Mouse (Mus musculus) telencephalon, adult 2 months (tissue): Measurements from ENCODE around the gene Nbr1.

Experiments
- DNase-seq: peaks from one replicate; pipeline ENCODE4 v3.0.0-alpha.2; 2011; ENCODE audit warnings: low read depth, low spot score

The Nbr1 gene

GRCm38 (mm10) chr11:101551751-101552475, at the start of gene Nbr1, which contains the start of gene Brca1:
Nbr1 (plus strand) TSS chr11:101552149.
Brca1 (minus strand) TSS chr11:101551955.
- peak; percentile 100 for DNase-seq

DNA sequence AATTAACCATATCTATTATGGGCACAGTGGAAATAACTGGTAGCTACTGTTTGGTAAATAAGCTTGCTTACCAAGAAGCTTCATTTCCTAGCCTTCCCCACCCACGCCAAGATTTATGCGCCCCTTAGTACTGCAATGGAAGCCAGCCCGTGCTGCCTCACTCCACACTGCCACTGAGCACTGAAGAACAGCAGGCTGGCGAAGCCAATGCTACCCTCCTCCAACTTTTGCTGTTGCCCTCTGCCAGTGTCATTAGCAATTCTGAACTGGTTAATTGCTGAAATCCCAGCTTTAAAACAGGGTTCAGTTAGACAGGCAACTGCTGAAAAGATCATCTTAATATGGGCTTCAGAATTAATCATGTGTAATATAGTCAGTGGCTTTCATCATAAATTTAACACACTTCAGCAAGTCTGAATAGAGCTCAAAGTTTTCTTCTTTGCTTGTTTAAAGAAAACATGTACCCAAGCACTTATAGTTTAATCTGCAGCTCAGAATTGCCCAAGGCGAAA, 45.6 kb upstream of the Nbr1 start:
- DNase-seq = no peak

- no peak for DNase-seq
Measured at GRCm38 (mm10) chr11:101507090-101507489, 44.9 kb upstream of the Nbr1 start.

DNA sequence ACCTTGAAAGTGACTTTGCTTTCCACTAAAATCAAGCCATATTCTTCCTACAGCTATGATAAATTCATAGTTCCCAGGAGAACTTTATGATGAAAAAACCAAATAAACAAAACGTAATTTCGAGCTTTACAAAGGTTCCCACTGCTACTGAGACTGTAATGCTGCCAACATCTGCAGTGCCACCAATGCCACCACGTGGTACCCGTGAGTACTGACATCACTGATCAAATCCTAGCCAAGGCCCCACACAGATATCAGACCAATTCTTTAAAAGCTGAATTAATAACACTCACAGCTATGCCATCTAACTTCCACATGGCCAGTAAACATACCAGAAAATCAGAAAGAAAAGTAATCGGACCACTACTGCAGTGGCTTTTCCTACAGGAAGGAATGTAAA, 33.0 kb upstream of the Nbr1 start:
- no peak for DNase-seq

DNA sequence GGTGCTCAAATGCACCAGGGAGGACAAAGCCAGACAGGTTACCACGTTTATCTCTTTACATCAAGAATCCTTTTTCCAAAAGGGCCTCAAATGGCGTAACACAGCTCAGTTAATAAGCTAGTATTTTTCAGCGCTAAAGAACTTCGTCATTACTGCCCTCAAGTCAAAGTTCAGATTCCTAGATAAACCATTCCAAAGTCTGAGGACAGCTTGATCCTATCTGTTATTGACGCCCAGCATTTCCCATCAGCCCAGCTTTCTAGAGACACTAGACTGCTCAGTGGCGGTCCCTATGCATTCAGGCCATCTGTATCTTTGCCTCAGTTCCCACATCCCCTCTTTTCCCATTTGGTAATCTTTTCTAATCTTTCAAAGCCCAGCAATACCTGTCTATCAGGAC, 32.6 kb upstream of the Nbr1 start:
- no peak for DNase-seq

- DNase-seq = no peak
Measured at GRCm38 (mm10) chr11:101524446-101524845, 27.5 kb upstream of the Nbr1 start.

GRCm38 (mm10) chr11:101525056-101525455, 26.9 kb upstream of the Nbr1 start:
- DNase-seq = no peak

DNA sequence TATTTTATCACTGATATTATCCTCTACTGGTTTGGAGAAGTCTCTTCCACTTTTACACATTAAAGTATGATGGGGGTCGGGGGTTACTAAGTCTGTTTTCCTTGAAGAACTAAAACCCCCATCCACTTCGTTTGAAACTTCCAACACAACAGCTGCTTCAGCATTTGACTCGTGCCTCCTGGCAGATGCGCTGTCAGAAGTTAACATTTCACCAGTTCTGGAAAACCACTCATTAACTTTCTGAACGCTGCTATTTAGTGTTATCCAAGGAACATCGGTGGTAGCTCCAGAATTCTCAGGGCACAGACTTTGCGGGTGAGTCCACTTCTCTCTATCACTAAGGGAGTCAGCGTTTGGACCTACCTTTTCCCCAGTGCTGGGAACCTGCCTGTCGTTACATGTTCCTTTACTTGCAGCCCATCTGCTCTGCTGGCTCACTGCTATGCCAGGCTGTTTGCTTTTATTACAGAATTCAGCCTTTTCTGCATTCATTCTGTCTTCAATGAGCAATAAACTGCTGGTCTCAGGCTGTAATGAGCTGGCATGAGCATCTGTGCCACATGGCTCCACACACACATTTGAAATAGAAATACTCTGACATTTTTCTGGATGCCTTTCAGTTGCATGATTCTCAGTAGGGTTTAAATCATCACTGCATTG, 25.9 kb upstream of the Nbr1 start:
- peak; percentile 43 for DNase-seq

DNA sequence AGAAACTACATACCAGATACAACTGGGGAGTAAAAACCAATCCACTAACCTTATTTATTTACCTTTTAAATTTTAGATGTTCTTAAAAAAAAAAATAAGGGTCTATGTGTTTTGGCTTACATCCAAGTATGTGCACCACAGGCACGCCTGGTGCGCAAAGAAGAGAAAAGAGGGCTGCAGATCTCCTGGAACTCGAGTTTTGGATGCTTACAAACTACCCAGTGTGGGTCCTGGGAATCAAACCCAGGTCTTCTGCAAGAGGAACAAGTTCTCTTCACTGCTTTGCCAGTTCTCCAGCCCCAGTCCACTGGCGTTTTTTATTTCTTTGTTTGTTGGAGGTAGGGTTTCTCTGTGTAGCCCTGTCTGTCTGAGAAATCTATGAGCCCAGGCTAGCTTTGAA, 25.3 kb upstream of the Nbr1 start:
- no peak for DNase-seq

GRCm38 (mm10) chr11:101543533-101543932, 8.4 kb upstream of the Nbr1 start:
- DNase-seq = no peak

DNA sequence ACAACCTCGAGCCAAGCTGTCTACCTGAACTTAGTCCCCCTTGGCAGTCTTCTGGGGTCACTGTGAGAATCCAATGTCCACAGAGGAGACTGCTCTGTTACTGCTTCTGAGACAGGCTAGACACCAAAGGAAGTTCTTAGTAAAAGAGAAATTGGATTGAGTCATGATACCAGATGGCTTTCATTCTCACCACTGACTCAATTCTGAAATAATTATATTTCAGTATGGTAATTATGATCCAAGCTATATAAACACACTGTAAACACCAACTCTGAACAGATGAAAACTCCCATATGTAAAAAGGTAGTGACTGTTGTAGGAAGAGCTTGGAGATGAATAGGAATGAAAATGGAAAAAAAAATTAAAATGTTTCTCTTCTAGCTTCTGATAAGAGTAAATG, 7.8 kb upstream of the Nbr1 start:
- peak; percentile 71 for DNase-seq

DNA sequence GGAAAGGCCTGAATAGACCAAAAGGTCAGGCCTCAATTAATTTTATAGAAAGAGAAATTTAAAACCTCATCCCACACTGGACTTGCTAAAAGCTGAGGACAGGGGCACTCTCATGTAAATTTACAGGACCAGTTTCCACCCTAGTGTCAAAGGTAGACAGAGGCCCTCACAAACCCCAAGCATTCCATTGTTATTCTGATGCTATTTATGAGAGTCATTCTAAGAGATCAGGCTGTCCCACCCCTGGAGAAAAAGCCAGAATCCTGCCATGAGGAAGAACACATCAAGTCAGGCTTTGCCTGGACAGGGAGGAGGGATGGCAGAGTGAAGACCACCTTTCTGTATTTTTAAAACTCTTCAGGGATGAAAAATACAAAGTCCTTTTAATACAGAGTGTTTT, 3.4 kb upstream of the Nbr1 start:
- DNase-seq = no peak

DNA sequence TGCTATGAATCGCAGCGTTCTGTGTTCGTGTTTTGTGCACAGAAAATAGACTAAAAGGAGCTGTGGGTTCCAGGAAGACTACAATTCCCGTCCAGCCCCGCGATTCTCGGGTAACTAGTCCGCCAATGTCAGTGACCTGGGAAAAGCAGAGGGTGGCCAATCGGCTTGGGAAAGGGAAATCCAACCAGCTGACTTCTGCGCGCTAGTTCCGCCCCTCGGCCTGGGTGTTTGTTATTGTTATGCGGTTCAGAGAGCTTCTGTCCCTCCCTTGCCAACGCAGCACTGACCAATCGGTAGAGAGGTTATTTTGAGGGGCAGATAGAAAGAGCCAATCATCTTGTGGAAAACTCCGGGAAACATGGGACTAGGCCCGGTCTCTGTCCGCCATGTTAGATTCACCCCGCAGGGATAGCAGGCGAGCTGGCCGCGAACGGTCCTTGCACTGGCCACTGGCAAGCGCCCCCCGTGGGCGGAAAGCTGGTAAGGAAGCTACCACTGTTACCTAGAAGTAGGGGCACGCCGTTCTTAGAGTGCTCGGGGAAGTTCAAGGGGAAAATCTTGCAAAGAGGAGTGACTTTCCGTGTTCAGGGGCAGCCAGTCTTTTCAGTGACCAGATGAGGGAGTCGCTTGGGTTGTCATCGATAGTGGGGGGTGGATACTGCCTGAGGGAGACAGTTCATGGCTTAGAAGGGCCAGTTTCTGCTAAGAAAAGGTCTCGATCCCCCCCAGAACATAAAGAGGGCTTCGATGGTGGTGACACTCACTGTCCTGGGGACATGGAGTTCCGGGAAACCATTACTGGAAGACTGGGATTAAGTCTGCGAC, 739 bp downstream of the Nbr1 start:
- DNase-seq = peak; percentile 100

DNA sequence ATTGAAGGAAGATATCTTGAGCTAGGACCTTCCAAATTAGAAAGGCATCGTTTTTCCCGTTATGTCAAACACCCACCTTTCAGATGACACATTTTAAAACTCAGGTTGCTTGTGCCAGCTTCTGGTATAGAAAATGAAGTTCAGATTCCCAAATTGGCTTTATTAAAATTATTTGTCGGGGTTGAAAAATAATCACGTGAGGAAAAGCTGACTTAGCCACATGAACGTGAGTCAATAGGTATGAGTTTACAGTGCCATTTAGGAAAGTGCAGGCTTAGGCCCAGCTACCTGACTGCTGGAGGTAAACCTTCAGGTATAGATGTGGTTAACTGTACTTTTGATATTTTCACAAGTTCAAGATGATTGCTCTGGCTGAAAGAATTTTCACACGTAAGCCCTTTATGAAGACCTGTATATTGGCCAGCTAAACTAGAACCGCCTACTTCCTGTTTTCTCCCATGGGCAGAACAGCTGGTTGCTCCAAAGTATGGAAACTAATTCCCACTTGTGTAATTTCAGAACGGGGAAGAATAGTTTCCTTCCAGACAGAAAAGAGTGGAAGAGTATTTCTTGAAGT, 1.5 kb downstream of the Nbr1 start:
- DNase-seq = no peak

- DNase-seq = no peak
Measured at GRCm38 (mm10) chr11:101556541-101556940, 4.6 kb downstream of the Nbr1 start.

- no peak for DNase-seq
Measured at GRCm38 (mm10) chr11:101556954-101557353, 5.0 kb downstream of the Nbr1 start.

DNA sequence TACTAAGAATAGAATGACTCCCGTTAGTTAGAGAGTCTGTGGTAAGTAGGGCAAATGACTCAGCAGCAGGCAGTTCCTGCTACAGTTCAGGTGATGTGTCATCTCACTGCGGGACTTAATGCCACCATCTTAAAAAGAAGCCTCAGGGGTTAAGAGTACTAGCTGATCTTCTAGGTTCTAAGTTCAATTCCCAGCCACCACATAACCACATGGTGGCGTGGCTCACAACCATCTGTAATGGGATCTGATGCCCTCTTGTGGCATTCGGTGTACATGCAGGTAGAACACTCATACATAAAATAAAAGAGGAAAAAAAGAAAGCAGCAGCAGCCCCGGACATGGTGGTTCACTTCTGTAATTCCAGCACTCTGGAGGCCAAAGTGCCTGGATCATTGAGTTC, 10.4 kb downstream of the Nbr1 start:
- peak; percentile 27 for DNase-seq

DNA sequence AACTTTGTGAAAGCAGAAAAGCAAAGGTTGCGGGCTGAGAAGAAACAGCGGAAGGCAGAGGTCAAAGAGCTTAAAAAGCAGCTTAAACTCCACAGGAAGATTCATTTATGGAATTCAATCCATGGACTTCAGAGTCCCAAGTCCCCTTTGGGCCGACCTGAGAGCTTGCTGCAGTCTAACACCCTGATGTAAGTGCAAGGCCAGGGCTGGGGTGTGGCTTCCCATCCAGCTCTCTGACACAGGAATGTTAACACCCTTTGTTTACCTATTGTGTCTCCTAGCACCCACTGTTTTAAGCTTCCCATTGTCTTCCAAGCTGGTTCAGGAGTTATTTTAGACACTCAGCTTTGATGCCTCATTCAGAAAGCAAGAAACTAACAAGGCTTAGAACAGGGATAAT, 16.5 kb downstream of the Nbr1 start:
- DNase-seq = no peak

DNA sequence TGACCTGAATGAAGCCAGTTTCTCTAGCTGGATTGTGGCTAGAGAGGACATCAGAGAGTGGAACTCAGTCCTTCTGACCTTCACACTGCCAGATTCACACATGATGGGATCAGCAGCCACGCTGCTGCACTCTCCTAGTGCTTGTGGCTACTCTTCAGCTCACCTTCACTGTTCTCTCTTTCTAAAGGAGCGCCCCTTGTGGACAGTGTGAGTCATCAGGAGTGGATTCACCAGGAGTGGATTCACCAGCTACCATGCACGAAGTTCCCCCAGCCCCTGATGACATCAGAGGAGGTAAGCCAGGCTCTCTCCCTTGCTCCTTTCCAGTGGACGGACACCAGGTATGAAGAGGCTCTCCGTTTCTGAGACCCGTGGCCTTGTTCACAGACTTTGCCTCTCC, 24.2 kb downstream of the Nbr1 start:
- no peak for DNase-seq

GRCm38 (mm10) chr11:101581081-101581764, 29.3 kb downstream of the Nbr1 start:
- no peak for DNase-seq
